Mouse (Mus musculus) brain, embryonic 18.5 days (tissue): ENCODE measurements around the gene Tepp.

ENCODE experiments used
- DNase-seq: peaks from one replicate; pipeline ENCODE4 v3.0.0-alpha.2; 2012; ENCODE audit warnings: low read depth, low spot score

Gene Tepp

GRCm38 (mm10) chr8:95331156-95331719, 20.9 kb downstream of the Tepp start:
- no peak for DNase-seq

GRCm38 (mm10) chr8:95331720-95332436, 21.5 kb downstream of the Tepp start, which contains the start of the genes Zfp319 and Usb1:
Gene Zfp319 (minus strand): TSS chr8:95331950.
Gene Usb1 (plus strand): TSS chr8:95332284.
- DNase-seq, result peak; percentile 81

- no peak for DNase-seq
These were observed 22.3 kb downstream of the Tepp start for GRCm38 (mm10) chr8:95332437-95333199.

GRCm38 (mm10) chr8:95335706-95336105, 25.3 kb downstream of the Tepp start:
- DNase-seq, result no peak

GRCm38 (mm10) chr8:95336363-95336762, 26.0 kb downstream of the Tepp start:
- no peak for DNase-seq

DNA sequence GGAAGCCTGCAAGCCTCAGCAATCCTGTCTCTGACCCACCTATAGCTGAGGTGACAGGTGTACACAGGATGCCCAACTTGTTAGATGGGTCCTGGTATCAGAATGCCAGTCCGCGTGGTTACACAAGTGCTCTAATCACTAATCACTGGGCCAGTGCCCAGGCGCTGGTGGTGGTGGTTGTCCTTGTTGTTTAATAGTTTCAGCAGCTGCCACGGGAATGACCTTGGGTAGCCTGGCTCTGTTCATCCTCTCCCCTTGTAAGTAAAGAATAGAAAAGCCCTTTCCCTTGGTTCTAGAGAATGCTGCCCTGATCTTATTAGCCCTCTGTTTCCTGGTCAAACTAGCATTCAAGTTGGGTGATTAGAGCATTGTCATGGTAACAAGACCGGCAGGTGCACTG, 31.4 kb downstream of the Tepp start:
- DNase-seq, result no peak

DNA sequence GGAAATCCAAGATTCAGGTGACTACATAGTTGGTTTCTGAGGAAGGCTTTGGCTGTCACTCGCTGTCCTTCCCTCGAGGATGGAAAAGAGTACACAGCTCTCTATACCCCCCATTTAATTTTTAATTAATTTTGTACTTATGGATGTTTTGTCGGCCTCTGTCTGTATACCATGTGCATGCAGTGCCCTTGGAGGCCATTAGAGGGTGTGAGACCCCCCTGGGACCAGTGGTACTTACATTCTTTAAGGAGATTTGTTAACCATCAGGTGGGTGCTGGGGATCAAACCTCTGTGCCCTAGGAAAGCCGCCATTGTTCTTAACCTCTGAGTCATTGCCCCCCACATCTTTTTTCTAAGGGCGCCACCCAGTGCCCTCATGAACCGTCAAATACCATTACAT, 34.3 kb downstream of the Tepp start:
- no peak for DNase-seq

DNA sequence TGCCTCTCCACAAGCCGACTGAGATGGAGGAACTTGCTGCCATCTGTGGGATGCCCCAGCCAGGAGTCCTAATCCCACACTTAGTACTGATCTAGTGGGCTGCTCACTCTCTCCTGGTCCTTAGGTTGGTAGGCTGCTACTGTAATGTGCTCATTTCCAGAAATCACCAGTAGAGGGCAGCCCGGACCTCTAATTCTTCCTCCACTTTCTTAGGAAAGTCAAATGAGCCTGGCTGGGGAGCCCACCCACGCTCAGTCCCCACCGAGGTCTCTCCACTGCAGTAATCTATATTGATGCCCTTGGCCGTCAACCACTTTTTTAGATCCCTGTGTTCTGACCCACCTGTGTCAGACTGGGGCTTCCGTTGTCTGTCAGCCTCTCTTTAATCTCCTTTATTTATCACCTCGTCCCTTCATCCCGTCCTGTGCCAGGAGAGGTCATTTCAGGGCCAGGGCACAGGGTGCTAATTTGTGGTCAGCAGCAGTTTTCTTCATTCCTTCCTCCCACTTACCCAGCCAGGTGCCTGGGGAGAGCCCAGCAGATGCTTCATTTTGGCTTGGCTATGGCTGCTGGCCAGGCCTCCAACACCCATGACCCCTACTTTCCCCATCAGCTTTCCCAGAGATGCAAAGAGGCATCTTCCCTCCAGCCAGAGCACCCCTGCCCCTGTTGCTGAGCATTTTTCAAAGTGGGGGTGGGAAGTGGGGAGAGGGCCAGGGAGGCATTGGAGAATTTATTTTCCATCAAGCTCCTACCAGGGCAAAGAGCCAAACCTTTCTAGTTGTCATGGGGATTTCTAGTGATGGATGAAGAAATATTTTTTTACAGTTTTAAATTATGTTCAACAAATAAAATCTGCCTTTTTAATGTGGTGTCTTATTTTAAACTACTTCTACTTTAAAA, 36.5 kb downstream of the Tepp start:
- no peak for DNase-seq

- DNase-seq, result no peak
These were observed 38.0 kb downstream of the Tepp start for GRCm38 (mm10) chr8:95348356-95348755.

DNA sequence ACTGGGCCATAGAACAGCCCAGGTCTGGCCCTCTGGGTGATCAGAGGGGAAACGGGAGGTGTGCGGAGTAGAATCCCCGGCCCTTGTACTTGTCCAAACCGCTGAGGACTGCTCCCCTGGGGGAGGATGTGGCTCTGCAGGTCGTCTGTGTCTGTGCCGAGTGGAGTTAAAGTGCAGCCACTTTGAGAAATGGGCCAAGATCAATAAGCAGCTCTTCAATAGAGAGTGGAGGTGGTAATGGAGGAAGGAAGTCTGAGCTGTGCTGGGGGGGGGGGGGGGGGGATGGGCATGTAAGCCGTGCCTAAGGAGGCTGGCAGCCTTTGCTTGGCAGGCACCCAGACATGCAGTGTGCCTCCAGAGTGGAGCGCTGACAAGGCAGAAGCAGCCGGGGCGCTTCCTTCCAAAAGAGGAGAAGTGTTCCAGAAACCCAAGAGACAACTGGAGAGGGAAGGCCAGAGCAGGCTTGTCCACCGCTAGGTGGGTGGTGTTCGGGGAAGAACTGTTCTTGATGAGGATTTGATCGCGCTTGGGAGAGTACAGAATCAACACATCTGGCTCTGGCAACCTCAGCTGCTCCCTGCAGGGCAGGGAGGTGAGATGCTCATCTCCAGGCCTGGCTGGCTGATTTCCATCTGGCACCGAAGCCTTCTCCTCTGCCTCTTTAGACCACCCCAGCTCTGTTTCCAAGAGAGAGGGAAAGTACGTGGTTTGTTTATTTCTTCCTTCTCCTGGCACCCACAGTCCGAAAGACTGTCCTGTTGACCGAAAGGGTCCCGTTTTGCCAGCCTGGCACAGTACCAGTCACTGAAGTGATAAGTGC, 38.7 kb downstream of the Tepp start:
- no peak for DNase-seq

- no peak for DNase-seq
These were observed 41.1 kb downstream of the Tepp start for GRCm38 (mm10) chr8:95351461-95351860.

DNA sequence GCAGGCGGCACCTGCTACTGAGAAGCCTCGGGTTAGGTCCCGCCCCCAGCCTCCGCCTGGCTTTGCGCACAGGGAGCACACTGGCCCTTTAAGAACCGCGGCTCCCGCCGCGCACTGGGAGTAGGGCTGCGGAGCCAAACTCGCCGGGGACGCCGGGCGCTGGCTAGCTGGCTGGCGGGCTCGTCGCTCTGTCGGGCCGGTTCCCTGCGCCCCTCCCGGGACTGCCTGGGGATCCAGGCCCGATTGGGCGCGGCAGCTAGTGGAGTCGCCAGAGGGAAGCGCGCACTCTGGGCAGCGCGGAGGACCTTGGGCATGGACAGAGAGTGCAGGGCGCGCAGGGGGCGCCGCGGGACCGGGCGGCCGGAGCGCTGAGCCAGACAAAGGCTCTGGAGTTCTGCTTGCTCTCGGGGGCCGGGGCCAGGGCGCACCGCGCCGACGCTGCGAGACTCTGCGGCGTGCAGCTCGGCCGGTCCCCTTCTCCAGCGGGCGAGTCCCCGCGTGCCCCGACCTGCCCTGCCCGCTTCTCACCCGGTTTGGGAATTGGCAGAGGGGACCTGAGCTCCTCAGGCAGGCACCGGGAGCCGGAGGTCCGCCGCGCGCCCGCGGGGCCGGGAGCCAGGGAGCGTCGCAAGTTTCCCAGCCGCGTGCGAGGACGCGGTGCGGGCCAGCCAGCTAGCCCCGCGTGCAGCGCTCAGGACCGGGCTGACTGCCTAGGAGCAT, 41.9 kb downstream of the Tepp start, which contains the start of gene Mmp15:
Gene Mmp15, plus strand, starts transcription at position 118 of the 720 bp plus-strand sequence.
- no peak for DNase-seq

DNA sequence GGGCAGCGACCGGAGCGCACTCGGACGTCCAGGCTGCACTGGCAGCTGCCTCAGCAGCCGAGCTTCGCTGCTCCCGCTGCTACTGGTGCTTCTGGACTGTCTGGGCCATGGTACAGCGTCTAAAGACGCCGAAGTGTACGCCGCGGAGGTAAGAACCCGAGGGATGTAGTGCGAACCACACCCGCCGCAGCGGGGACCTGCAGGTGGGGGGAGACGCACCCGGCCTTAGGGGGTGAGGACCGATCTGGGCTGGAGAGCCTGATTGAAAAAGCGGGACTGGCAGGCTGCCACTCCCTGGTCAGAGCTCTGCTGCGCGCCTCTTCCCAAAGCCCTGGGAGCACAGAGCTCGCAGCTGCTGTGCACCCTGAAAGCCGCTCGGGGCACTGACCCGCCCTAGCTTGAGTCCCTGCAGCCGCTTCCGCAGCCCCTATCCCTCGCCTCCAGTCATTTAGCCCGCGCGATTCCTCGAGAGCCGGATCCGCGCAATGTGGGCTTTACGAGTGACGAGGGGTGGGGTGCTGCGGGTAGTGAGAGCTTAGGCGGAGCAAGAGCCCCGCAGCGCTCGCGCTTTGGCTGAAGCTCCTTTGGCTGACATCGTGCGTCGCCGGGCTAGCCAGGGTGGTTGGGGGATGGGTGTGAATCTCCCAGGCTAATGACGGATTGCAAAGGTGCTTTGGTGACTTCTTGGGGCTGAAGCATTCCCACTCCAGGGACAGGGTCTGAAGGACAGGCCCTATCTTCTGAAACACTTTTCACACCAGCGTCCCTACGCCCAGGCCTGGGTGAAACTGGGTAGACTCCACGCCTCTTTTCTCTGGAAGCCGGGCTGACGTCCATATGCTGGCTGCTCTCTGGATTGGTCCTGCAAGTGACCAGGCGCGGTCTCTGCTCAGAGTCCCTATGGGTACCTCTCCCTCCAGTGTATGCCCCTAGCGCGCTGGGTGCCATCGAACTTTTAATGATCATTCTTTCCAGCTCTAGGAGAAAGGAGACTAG, 42.8 kb downstream of the Tepp start:
- DNase-seq, result no peak

DNA sequence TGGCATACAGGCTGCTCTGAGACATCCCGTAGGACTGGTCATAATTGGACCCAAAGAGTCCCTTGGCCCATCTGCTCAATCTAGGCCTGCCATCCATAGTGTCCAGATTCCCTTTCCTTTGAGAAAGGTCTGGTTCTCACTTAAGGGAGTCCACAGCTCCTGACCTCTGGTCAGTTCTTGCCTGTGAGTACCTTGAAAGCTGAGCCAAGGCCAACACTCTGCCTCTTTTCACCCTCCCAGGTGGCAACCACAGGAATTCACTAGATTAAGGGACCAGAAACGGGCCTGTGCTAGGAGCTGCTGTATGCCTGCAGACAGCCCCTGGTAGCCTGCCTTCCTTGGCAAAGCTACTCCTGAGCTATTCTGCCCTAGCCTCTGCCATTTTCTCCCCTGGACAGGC, 44.2 kb downstream of the Tepp start:
- DNase-seq, result no peak

- DNase-seq, result no peak
These were observed 48.4 kb downstream of the Tepp start for GRCm38 (mm10) chr8:95358550-95359411.

- DNase-seq, result no peak
These were observed 50.0 kb downstream of the Tepp start for GRCm38 (mm10) chr8:95360181-95361015.

- DNase-seq, result no peak
These were observed 50.6 kb downstream of the Tepp start for GRCm38 (mm10) chr8:95361016-95361341.
